Mouse (Mus musculus) erythroid progenitor cell, adult 5-6 weeks (primary cell): Measurements from ENCODE around the gene Micu1. TPM values are rescaled to one million over a fixed set of nuclear protein-coding genes. Genes with fewer than 3 reads are reported as not detected.
A peak's percentile ranks its signal among the peaks of the same experiment; 100 is the strongest.
"Not testable (repeated sequence)": the region's sequence is repeated elsewhere in the genome, so short reads cannot be mapped to it uniquely, and the experiment has no call there.

Source experiments
- ATAC-seq: replicated peaks from 2 replicates; pipeline ENCODE4 v1.8.0; 2016; ENCODE audit warnings: moderate number of reproducible peaks, mild to moderate bottlenecking, moderate TSS enrichment, inconsistent platforms; ENCODE audit not compliant: poor library complexity, low FRiP score, severe bottlenecking
- total RNA-seq, 2 experiments: library from RNA; stranded (forward) in 1 of 2; stranded (reverse) in 1 of 2; fragments of 150-400 nt in 1 of 2; fragments of 186-747, 209-891 nt in 1 of 2; gene quantifications; 2 replicates each; pipeline versions ENCODE4 v1.2.3 to v1.2.4; 2015 to 2017; ENCODE audit warnings: low replicate concordance in 2 of 2

Gene Micu1
- total RNA-seq, 2 experiments from 2014 or later = 74.2 to 100 TPM

GRCm38 (mm10) chr10:59873206-59873605, 170.9 kb downstream of the Micu1 start:
- ATAC-seq = peak; percentile 60

- ATAC-seq = peak; percentile 81
Observed at GRCm38 (mm10) chr10:59873613-59874012, 171.3 kb downstream of the Micu1 start.

- ATAC-seq = peak; percentile 62
Observed at GRCm38 (mm10) chr10:59875396-59875795, 173.1 kb downstream of the Micu1 start.

GRCm38 (mm10) chr10:59876698-59877097, 174.4 kb downstream of the Micu1 start:
- ATAC-seq = not testable (repeated sequence)

GRCm38 (mm10) chr10:59877421-59878117, 175.3 kb downstream of the Micu1 start:
- no peak for ATAC-seq

GRCm38 (mm10) chr10:59878823-59879222, 176.5 kb downstream of the Micu1 start:
- ATAC-seq = peak; percentile 25; the same call in 1 of the 2 replicates

- peak; percentile 71 for ATAC-seq
Observed at GRCm38 (mm10) chr10:59879255-59880028, 177.2 kb downstream of the Micu1 start, which contains the start of gene Dnajb12. Gene Dnajb12, plus strand, starts transcription at chr10:59879556.

- ATAC-seq = peak; percentile 36
Observed at GRCm38 (mm10) chr10:59880029-59880386, 177.7 kb downstream of the Micu1 start.

- no peak for ATAC-seq
Observed at GRCm38 (mm10) chr10:59880837-59881236, 178.6 kb downstream of the Micu1 start.

- ATAC-seq = no peak
Observed at GRCm38 (mm10) chr10:59884327-59885173, 182.3 kb downstream of the Micu1 start.

- ATAC-seq = peak; percentile 11; the same call in 1 of the 2 replicates
Observed at GRCm38 (mm10) chr10:59885174-59886080, 183.2 kb downstream of the Micu1 start.

- no peak for ATAC-seq
Observed at GRCm38 (mm10) chr10:59886081-59886466, 183.8 kb downstream of the Micu1 start.

GRCm38 (mm10) chr10:59887432-59887831, 185.2 kb downstream of the Micu1 start:
- ATAC-seq = no peak

- no peak for ATAC-seq
Observed at GRCm38 (mm10) chr10:59889339-59889738, 187.1 kb downstream of the Micu1 start.

- no peak for ATAC-seq
Observed at GRCm38 (mm10) chr10:59889953-59890751, 187.9 kb downstream of the Micu1 start.

GRCm38 (mm10) chr10:59892977-59893376, 190.7 kb downstream of the Micu1 start:
- ATAC-seq = no peak

- peak; percentile 68 for ATAC-seq
Observed at GRCm38 (mm10) chr10:59894251-59895160, 192.2 kb downstream of the Micu1 start.
